In the genomic region with DNA sequence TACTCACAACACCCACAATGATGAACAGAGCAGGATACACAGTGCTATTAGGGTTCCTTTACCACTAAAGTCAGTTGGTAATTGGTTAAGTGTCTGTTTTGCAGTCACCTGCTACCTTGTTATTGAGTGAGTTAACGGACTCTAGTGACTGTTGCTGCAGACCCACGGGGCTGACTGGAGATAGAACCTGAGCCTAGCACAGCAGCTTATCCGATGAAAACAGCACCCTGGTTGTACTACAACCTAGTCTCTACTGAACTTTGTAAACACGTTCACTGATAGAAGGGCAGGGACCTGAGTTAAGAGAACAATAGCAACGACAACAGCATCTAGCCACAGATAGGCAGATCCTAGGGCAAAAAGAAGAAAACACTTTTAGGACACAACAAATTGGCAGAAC, we compare ENCODE assay signal across 21 mouse cellular contexts.
DNase-seq lines count a peak whose midpoint lies in the region; ATAC-seq and TF ChIP-seq lines count a peak whose summit lies in the region.
"Had no signal": no experiment of that assay in that cellular context is flagged by ENCODE, and none has a peak within 500 bp of the region (broad histone marks: within the 10 kb centered on the region; RNA-seq: fewer than 3 reads in every experiment).

No protein-coding gene starts in this region.

- no peak overlapping the region for H3K9ac ChIP-seq in liver, embryonic 12.5 days
- no peak overlapping the region for H3K9ac ChIP-seq in liver, embryonic 15.5 days
- no peak overlapping the region for H3K9ac ChIP-seq in stomach, postnatal 0 days (ENCODE audit: low read length)
- H3K9ac ChIP-seq: embryonic facial prominence, embryonic 12.5 days; embryonic facial prominence, embryonic 15.5 days; forebrain, embryonic 12.5 days; forebrain, embryonic 15.5 days; hindbrain, embryonic 12.5 days; hindbrain, embryonic 15.5 days had no signal

- H3K27me3 ChIP-seq in liver, embryonic 12.5 days (replicated peaks): no peaks in the 10 kb centered on the region
- no peaks in the 10 kb centered on the region for H3K27me3 ChIP-seq in liver, embryonic 15.5 days
- no peaks in the 10 kb centered on the region for H3K27me3 ChIP-seq in stomach, postnatal 0 days (ENCODE audit: control insufficient read depth, insufficient read depth, low read length)
- H3K27me3 ChIP-seq: embryonic facial prominence, embryonic 12.5 days; embryonic facial prominence, embryonic 15.5 days; hindbrain, embryonic 12.5 days; hindbrain, embryonic 15.5 days had no signal

- H3K4me2 ChIP-seq in liver, embryonic 12.5 days: 0 out of 2 replicates have a peak overlapping the region, but pooled peaks have one; percentile 8
- H3K4me2 ChIP-seq in liver, embryonic 15.5 days: no peak overlapping the region
- H3K4me2 ChIP-seq in stomach, postnatal 0 days (replicated peaks; ENCODE audit: low read depth): no peak overlapping the region
- H3K4me2 ChIP-seq: embryonic facial prominence, embryonic 12.5 days; embryonic facial prominence, embryonic 15.5 days; forebrain, embryonic 12.5 days; forebrain, embryonic 15.5 days; heart, embryonic 11.5 days; hindbrain, embryonic 12.5 days; hindbrain, embryonic 15.5 days had no signal

- H3K4me3 ChIP-seq in liver, embryonic 12.5 days: no peak overlapping the region
- no peak overlapping the region for H3K4me3 ChIP-seq in liver, embryonic 15.5 days (replicated peaks)
- no peak overlapping the region for H3K4me3 ChIP-seq in stomach, postnatal 0 days (ENCODE audit: low read depth, low read length)
- H3K4me3 ChIP-seq: embryonic facial prominence, embryonic 12.5 days; embryonic facial prominence, embryonic 15.5 days; forebrain, embryonic 12.5 days; forebrain, embryonic 15.5 days; heart, adult 2 months; hindbrain, embryonic 12.5 days; hindbrain, embryonic 15.5 days had no signal

- H3K27ac ChIP-seq in liver, embryonic 12.5 days: no peak overlapping the region
- 0 out of 2 replicates have a peak overlapping the region, but pooled peaks have one; percentile 0 for H3K27ac ChIP-seq in liver, embryonic 15.5 days (replicated peaks)
- no peak overlapping the region for H3K27ac ChIP-seq in stomach, postnatal 0 days (replicated peaks)
- H3K27ac ChIP-seq: embryonic facial prominence, embryonic 12.5 days; embryonic facial prominence, embryonic 15.5 days; forebrain, embryonic 12.5 days; forebrain, embryonic 15.5 days; heart, adult 2 months; hindbrain, embryonic 12.5 days; hindbrain, embryonic 15.5 days had no signal

- peak; percentile 75 for ATAC-seq in liver, embryonic 12.5 days
- peak; percentile 78 for ATAC-seq in liver, embryonic 15.5 days (ENCODE audit: insufficient read depth)
- ATAC-seq in megakaryocyte progenitor cell, adult 5-6 weeks (replicated peaks; ENCODE audit: poor library complexity): peak; percentile 92
- ATAC-seq in stomach, postnatal 0 days (ENCODE audit: low FRiP score, low TSS enrichment): no peak
- ATAC-seq: CD4-positive, CD25-positive, alpha-beta regulatory T cell, adult 4 months; forebrain, embryonic 15.5 days had no signal

- no peaks in the 10 kb centered on the region for H3K36me3 ChIP-seq in liver, embryonic 12.5 days
- no peaks in the 10 kb centered on the region for H3K36me3 ChIP-seq in liver, embryonic 15.5 days (replicated peaks)
- no peaks in the 10 kb centered on the region for H3K36me3 ChIP-seq in stomach, postnatal 0 days (ENCODE audit: control insufficient read depth, insufficient read depth, low read length)
- H3K36me3 ChIP-seq: embryonic facial prominence, embryonic 12.5 days; embryonic facial prominence, embryonic 15.5 days; forebrain, embryonic 12.5 days; forebrain, embryonic 15.5 days; hindbrain, embryonic 12.5 days; hindbrain, embryonic 15.5 days had no signal

- 29% methylated on average over 5 of the region's 5 CpGs for WGBS in liver, embryonic 12.5 days (ENCODE audit: insufficient replicate concordance)
- WGBS in liver, embryonic 15.5 days (ENCODE audit: insufficient replicate concordance): 16% methylated on average over 5 of the region's 5 CpGs
- WGBS in stomach, postnatal 0 days: 61% methylated on average over 5 of the region's 5 CpGs

- no peak for TF ChIP-seq EP300 in stomach, postnatal 0 days (optimal IDR thresholded peaks at IDR 0.05)

- TF ChIP-seq CTCF in stomach, postnatal 0 days (IDR thresholded peaks at IDR 0.05; ENCODE audit: low read depth): no peak

- DNase-seq in stomach, postnatal 0 days (ENCODE audit: low spot score): no peak
- DNase-seq in heart, adult 8-10 months (ENCODE audit: low spot score): no peak
- DNase-seq in yolk sac, embryonic 10.5 days (ENCODE audit: low spot score): no peak
- DNase-seq: adrenal gland, adult 2 months; adrenal gland, postnatal 14 days; cerebellum, adult 11-12 months; cerebellum, adult 8-10 months; cerebellum, postnatal 10 days; gastrocnemius, postnatal 25 days; heart, adult 2 months had no signal

- H3K4me1 ChIP-seq in liver, embryonic 12.5 days: peaks cover 33% of the 10 kb centered on the region
- peaks cover 15% of the 10 kb centered on the region for H3K4me1 ChIP-seq in liver, embryonic 15.5 days (replicated peaks)
- no peaks in the 10 kb centered on the region for H3K4me1 ChIP-seq in stomach, postnatal 0 days (replicated peaks; ENCODE audit: control insufficient read depth, insufficient read depth)
- H3K4me1 ChIP-seq: embryonic facial prominence, embryonic 12.5 days; embryonic facial prominence, embryonic 15.5 days; forebrain, embryonic 12.5 days; forebrain, embryonic 15.5 days; hindbrain, embryonic 12.5 days; hindbrain, embryonic 15.5 days had no signal

- H3K9me3 ChIP-seq in liver, embryonic 12.5 days (replicated peaks): no peaks in the 10 kb centered on the region
- no peaks in the 10 kb centered on the region for H3K9me3 ChIP-seq in liver, embryonic 15.5 days (replicated peaks)
- H3K9me3 ChIP-seq in stomach, postnatal 0 days (ENCODE audit: control insufficient read depth, low read length): no peaks in the 10 kb centered on the region
- H3K9me3 ChIP-seq: embryonic facial prominence, embryonic 12.5 days; embryonic facial prominence, embryonic 15.5 days; forebrain, embryonic 12.5 days; forebrain, embryonic 15.5 days; hindbrain, embryonic 12.5 days; hindbrain, embryonic 15.5 days had no signal
